Mouse (Mus musculus) thymus, postnatal 10 days (tissue): Measurements from ENCODE around the gene Syde1.

Experiments
- DNase-seq, 2 experiments: peaks; one replicate each; pipeline ENCODE4 v3.0.0; 2021; ENCODE audit warnings: low spot score in 2 of 2

Syde1 gene

GRCm38 (mm10) chr10:78575690-78576089, 16.1 kb downstream of the Syde1 start:
- DNase-seq, result peak in 1 of 2 experiments; percentile 28

- DNase-seq, result no peak
These were observed 16.6 kb downstream of the Syde1 start for GRCm38 (mm10) chr10:78575105-78575632.

- DNase-seq, result peak; percentile 96 to 97
These were observed 17.3 kb downstream of the Syde1 start, which contains the start of gene Ilvbl for GRCm38 (mm10) chr10:78574250-78575104. Gene Ilvbl (plus strand): TSS chr10:78574346.

GRCm38 (mm10) chr10:78573226-78573625, 18.5 kb downstream of the Syde1 start:
- DNase-seq, result no peak

- no peak for DNase-seq
These were observed 20.9 kb downstream of the Syde1 start for GRCm38 (mm10) chr10:78570897-78571296.

GRCm38 (mm10) chr10:78570416-78570815, 21.3 kb downstream of the Syde1 start:
- DNase-seq, result no peak

GRCm38 (mm10) chr10:78569686-78570085, 22.1 kb downstream of the Syde1 start:
- DNase-seq, result no peak

GRCm38 (mm10) chr10:78569191-78569590, 22.6 kb downstream of the Syde1 start:
- DNase-seq, result no peak

- no peak for DNase-seq
These were observed 26.7 kb downstream of the Syde1 start for GRCm38 (mm10) chr10:78565070-78565469.

GRCm38 (mm10) chr10:78540943-78541342, 50.8 kb downstream of the Syde1 start:
- peak; percentile 45 to 69 for DNase-seq
